Mouse (Mus musculus) liver, embryonic 14.5 days (tissue): ENCODE results near the gene Rex1bd.

Source experiments
- CTCF ChIP-seq: IDR thresholded peaks from 2 replicates; pipeline ENCODE4 v1.5.1; 2016; ENCODE audit warnings: antibody characterized with exemption, low read depth, control low read depth
- EP300 ChIP-seq: IDR thresholded peaks from 2 replicates; pipeline ENCODE4 v1.6.1; 2016; ENCODE audit warnings: antibody characterized with exemption, low read depth

- peak; percentile 92 for TF ChIP-seq CTCF
- TF ChIP-seq EP300: peak; percentile 51; the same call in 1 of the 2 replicates
Observed at GRCm38 (mm10) chr8:70522592-70523403, 16.2 kb upstream of the Rex1bd start.
